Comparison of ENCODE assay signal across 22 mouse cellular contexts in genomic region chr4:134138857-134139256, GRCm38 (mm10). TPM values are rescaled to one million over a fixed set of nuclear protein-coding genes. Genes with fewer than 3 reads are reported as not detected.
DNase-seq lines count a peak whose midpoint lies in the region; ATAC-seq and TF ChIP-seq lines count a peak whose summit lies in the region.
"Had no signal": no experiment of that assay in that cellular context is flagged by ENCODE, and none has a peak within 500 bp of the region (broad histone marks: within the 10 kb centered on the region; RNA-seq: fewer than 3 reads in every experiment).

No protein-coding gene starts in this region.

- H3K9ac ChIP-seq in liver, adult 2 months (ENCODE audit: low read depth, low read length) = no peak overlapping the region
- H3K9ac ChIP-seq in CH12.LX (ENCODE audit: insufficient read depth, low read depth) = no peak overlapping the region
- H3K9ac ChIP-seq: embryonic facial prominence, embryonic 13.5 days; lung, embryonic 14.5 days; neural tube, embryonic 12.5 days had no signal

- peak; percentile 27 for DNase-seq in CD4-positive, CD25-positive, alpha-beta regulatory T cell, adult 2 months (ENCODE audit: low read depth, low spot score)
- DNase-seq in liver, adult 2 months (ENCODE audit: extremely low read depth, low read depth, low spot score) = no peak
- no peak for DNase-seq in liver
- no peak for DNase-seq in CH12.LX (ENCODE audit: extremely low read depth)
- DNase-seq in ZHBTc4 (ENCODE audit: low read depth, low spot score) = peak; percentile 67
- DNase-seq in yolk sac, embryonic 10.5 days (ENCODE audit: low spot score) = no peak
- no peak for DNase-seq in ovary, adult 18-20 months (ENCODE audit: low spot score)
- DNase-seq: cerebellum, adult 11 months; cerebellum, postnatal 10 days; gastrocnemius, postnatal 36 days; kidney, adult 8-10 months; kidney, postnatal 25 days; lung, embryonic 14.5 days; thymus, adult 18-20 months had no signal

- in situ Hi-C loops in CH12.LX (cut with MboI; ENCODE audit: low pct_ligation_motif_present, low pct_unique_long_range_greater_than_20kb, low sequenced_read_pairs) = loop anchor here (10.0 kb wide), 1 partner anchor 46 kb away; the partner anchor contains the start of gene Cep85

- no peak for TF ChIP-seq EP300 in CH12.LX (IDR thresholded peaks at IDR 0.05; ENCODE audit: low read length)

- peak; percentile 22 for TF ChIP-seq RAD21 in CH12.LX (IDR thresholded peaks at IDR 0.05; ENCODE audit: low read depth, low read length)

- ATAC-seq in CD4-positive, CD25-positive, alpha-beta regulatory T cell, adult 4 months = no peak
- ATAC-seq: forebrain, embryonic 14.5 days; hindbrain, postnatal 0 days had no signal

- whole genome bisulfite sequencing in liver, adult 2 months = 72% methylated on average over 2 of the region's 2 CpGs

- H3K4me2 ChIP-seq in CH12.LX (ENCODE audit: insufficient read depth, low read depth, poor library complexity, severe bottlenecking) = no peak overlapping the region
- H3K4me2 ChIP-seq: embryonic facial prominence, embryonic 13.5 days; lung, embryonic 14.5 days; neural tube, embryonic 12.5 days had no signal

- H3K9me3 ChIP-seq in CH12.LX (replicated peaks; ENCODE audit: low read length) = no peaks in the 10 kb centered on the region
- H3K9me3 ChIP-seq: embryonic facial prominence, embryonic 13.5 days; hindbrain, embryonic 10.5 days; midbrain, embryonic 10.5 days; neural tube, embryonic 12.5 days had no signal

- TF ChIP-seq CTCF in liver, adult 2 months (IDR thresholded peaks at IDR 0.05; ENCODE audit: low read depth, low read length) = peak; percentile 47; the same call in 1 of the 2 replicates
- TF ChIP-seq CTCF in CH12.LX (conservative IDR thresholded peaks at IDR 0.05 in 1 of 2, IDR thresholded peaks at IDR 0.05 in 1 of 2; ENCODE audit: low read depth in 2 of 2, low read length in 2 of 2) = peak; percentile 54 to 62; a peak in 3 of 4 replicates

- no peaks in the 10 kb centered on the region for H3K4me1 ChIP-seq in liver, adult 2 months (ENCODE audit: control insufficient read depth, insufficient read depth, low read length)
- H3K4me1 ChIP-seq in CH12.LX (ENCODE audit: control insufficient read depth in 1 of 2, insufficient read depth in 2 of 2) = no peaks in the 10 kb centered on the region
- H3K4me1 ChIP-seq: midbrain, embryonic 10.5 days; neural tube, embryonic 12.5 days had no signal

- no peaks in the 10 kb centered on the region for H3K79me2 ChIP-seq in liver, adult 2 months (ENCODE audit: control insufficient read depth, insufficient read depth, low read length)
- H3K79me2 ChIP-seq in CH12.LX (replicated peaks; ENCODE audit: control insufficient read depth, extremely low read depth, insufficient read depth, poor library complexity, severe bottlenecking) = no peaks in the 10 kb centered on the region

- dilution Hi-C loops in CH12.LX (cut with MboI; ENCODE audit: extremely low pct_ligation_motif_present, extremely low pct_unique_long_range_greater_than_20kb, low sequenced_read_pairs) = no loop called here

- H3K27me3 ChIP-seq in liver, adult 2 months (ENCODE audit: control insufficient read depth, insufficient read depth, low read length) = no peaks in the 10 kb centered on the region
- no peaks in the 10 kb centered on the region for H3K27me3 ChIP-seq in CH12.LX (replicated peaks)
- H3K27me3 ChIP-seq: embryonic facial prominence, embryonic 13.5 days; neural tube, embryonic 12.5 days had no signal

- H3K27ac ChIP-seq in liver, adult 2 months (replicated peaks; ENCODE audit: insufficient read depth, low read depth, low read length) = no peak overlapping the region
- no peak overlapping the region for H3K27ac ChIP-seq in CH12.LX (ENCODE audit: insufficient read depth, low read depth)
- H3K27ac ChIP-seq: embryonic facial prominence, embryonic 13.5 days; hindbrain, embryonic 10.5 days; hindbrain, postnatal 0 days; macrophage; midbrain, embryonic 10.5 days; neural tube, embryonic 12.5 days had no signal

- TF ChIP-seq POLR2A in liver, adult 2 months (IDR thresholded peaks at IDR 0.05; ENCODE audit: extremely low read depth, insufficient read depth, low read length) = no peak
- no peak for TF ChIP-seq POLR2A in CH12.LX (IDR thresholded peaks at IDR 0.05; ENCODE audit: low read depth, low read length)

- H3K4me3 ChIP-seq in liver, adult 2 months (ENCODE audit: insufficient read depth, low read depth, low read length) = no peak overlapping the region
- H3K4me3 ChIP-seq in CH12.LX (replicated peaks in 1 of 3; ENCODE audit: low read depth in 2 of 3, low read length in 2 of 3, poor library complexity in 1 of 3) = no peak overlapping the region
- H3K4me3 ChIP-seq: embryonic facial prominence, embryonic 13.5 days; hindbrain, embryonic 10.5 days; midbrain, embryonic 10.5 days; neural tube, embryonic 12.5 days had no signal

- peaks cover 66% of the 10 kb centered on the region for H3K36me3 ChIP-seq in liver, adult 2 months (ENCODE audit: control insufficient read depth, insufficient read depth, low read length)
- peaks cover 21 to 54% of the 10 kb centered on the region in 2 experiments for H3K36me3 ChIP-seq in CH12.LX (replicated peaks in 1 of 2; ENCODE audit: control insufficient read depth in 1 of 2, insufficient read depth in 1 of 2, low read length in 1 of 2)
- H3K36me3 ChIP-seq: neural tube, embryonic 12.5 days had no signal

TF ChIP-seq in CH12.LX, 34 proteins besides CTCF, POLR2A, EP300 and RAD21:
- TF ChIP-seq GABPA (IDR thresholded peaks at IDR 0.05; ENCODE audit: insufficient replicate concordance, low read depth, low read length) (no peak), SMC3 (IDR thresholded peaks at IDR 0.05; ENCODE audit: low read depth, low read length) (peak; percentile 39)

RNA-seq across cellular contexts. Expression of gene Sh3bgrl3, which starts 10.3 kb away (rescaled TPM):
- 1,000 to 10,000 TPM in 1 of 2 experiments, 100 to 1,000 TPM in 1; 977 to 1,004 TPM for polyA plus RNA-seq in CD4-positive, CD25-positive, alpha-beta regulatory T cell, adult 4 months (2017; shearing (Covaris generic))
- total RNA-seq in liver, adult 2 months (2014; rRNA removed) = 6.0 and 10.3 TPM in 2 replicates
- polyA plus RNA-seq in liver, adult 2 months (2012; rRNA removed) = 36.6 and 45.0 TPM in 2 replicates
- total RNA-seq in CH12.LX (2012; rRNA removed) (151 and 153 TPM in 2 replicates), CH12.LX (2014; rRNA removed) (104 and 128 TPM in 2 replicates)
- polyA plus RNA-seq in CH12.LX (2012; ENCODE audit: insufficient read length, low read depth) = 289 and 362 TPM in 2 replicates

RNA-seq across cellular contexts. Expression of gene Ubxn11, which starts 36.5 kb away (rescaled TPM):
- 10 to 100 TPM; 31.2 to 54.2 TPM for polyA plus RNA-seq in CD4-positive, CD25-positive, alpha-beta regulatory T cell, adult 4 months (2017; shearing (Covaris generic))
- total RNA-seq in liver, adult 2 months (2014; rRNA removed) = 0.09 and 0.34 TPM in 2 replicates
- 0.66 and 1.2 TPM in 2 replicates for polyA plus RNA-seq in liver, adult 2 months (2012; rRNA removed)
- total RNA-seq in CH12.LX (2012; rRNA removed) (12.3 and 18.8 TPM in 2 replicates), CH12.LX (2014; rRNA removed) (6.0 and 6.6 TPM in 2 replicates)
- polyA plus RNA-seq in CH12.LX (2012; ENCODE audit: insufficient read length, low read depth) = 35.9 and 38.8 TPM in 2 replicates

RNA-seq across cellular contexts. Expression of gene Cd52, which starts 44.0 kb away (rescaled TPM):
- polyA plus RNA-seq in CD4-positive, CD25-positive, alpha-beta regulatory T cell, adult 4 months (2017; shearing (Covaris generic)) = 1,000 to 10,000 TPM; 2,918 to 3,094 TPM
- 20.0 and 26.8 TPM in 2 replicates for total RNA-seq in liver, adult 2 months (2014; rRNA removed)
- 7.6 and 10.4 TPM in 2 replicates for polyA plus RNA-seq in liver, adult 2 months (2012; rRNA removed)
- total RNA-seq in CH12.LX (2012; rRNA removed) (2,306 and 3,109 TPM in 2 replicates), CH12.LX (2014; rRNA removed) (4,323 and 5,448 TPM in 2 replicates)
- 1,849 and 1,886 TPM in 2 replicates for polyA plus RNA-seq in CH12.LX (2012; ENCODE audit: insufficient read length, low read depth)
- total RNA-seq: hindbrain, postnatal 0 days had no signal

RNA-seq across cellular contexts. Expression of gene Cep85, which starts 48.1 kb away (rescaled TPM):
- 100 to 1,000 TPM in 1 of 2 experiments, 10 to 100 TPM in 1; 72.5 to 166 TPM for polyA plus RNA-seq in CD4-positive, CD25-positive, alpha-beta regulatory T cell, adult 4 months (2017; shearing (Covaris generic))
- 99.8 and 108 TPM in 2 replicates for total RNA-seq in liver, adult 2 months (2014; rRNA removed)
- polyA plus RNA-seq in liver, adult 2 months (2012; rRNA removed) = 50.5 and 61.5 TPM in 2 replicates
- 24.4 and 24.9 TPM in 2 replicates for total RNA-seq in CH12.LX (2012; rRNA removed)
- total RNA-seq in CH12.LX (2014; rRNA removed) = 29.4 and 32.8 TPM in 2 replicates
- 28.3 and 32.8 TPM in 2 replicates for polyA plus RNA-seq in CH12.LX (2012; ENCODE audit: insufficient read length, low read depth)

Comparison
In these comparisons a context has a peak if more than half of its experiments do, and no peak if none do; other contexts are left out.
1. DNase-seq: peak in CD4-positive, CD25-positive, alpha-beta regulatory T cell, adult 2 months (single experiment) and ZHBTc4 (single experiment); none in liver, adult 2 months (single experiment), liver (single experiment), CH12.LX (single experiment), yolk sac, embryonic 10.5 days (single experiment) and ovary, adult 18-20 months (single experiment).
2. RNA of gene Ubxn11, which starts 36.5 kb away (polyA plus RNA-seq): 31.2 to 54.2 TPM in CD4-positive, CD25-positive, alpha-beta regulatory T cell, adult 4 months and 35.9 to 38.8 TPM in CH12.LX; 0.66 to 1.2 TPM in liver, adult 2 months; every median in the first group is over 10 times any median in the second.
3. RNA of gene Cd52, which starts 44.0 kb away (polyA plus RNA-seq): 2,918 to 3,094 TPM in CD4-positive, CD25-positive, alpha-beta regulatory T cell, adult 4 months and 1,849 to 1,886 TPM in CH12.LX; 7.6 to 10.4 TPM in liver, adult 2 months; every median in the first group is over 100 times any median in the second.